Mouse (Mus musculus): ENCODE measurements around the gene Rdh12.
A peak's percentile ranks its signal among the peaks of the same experiment; 100 is the strongest.
"Not testable (repeated sequence)": the region's sequence is repeated elsewhere in the genome, so short reads cannot be mapped to it uniquely, and the experiment has no call there.

Rdh12 gene

DNA sequence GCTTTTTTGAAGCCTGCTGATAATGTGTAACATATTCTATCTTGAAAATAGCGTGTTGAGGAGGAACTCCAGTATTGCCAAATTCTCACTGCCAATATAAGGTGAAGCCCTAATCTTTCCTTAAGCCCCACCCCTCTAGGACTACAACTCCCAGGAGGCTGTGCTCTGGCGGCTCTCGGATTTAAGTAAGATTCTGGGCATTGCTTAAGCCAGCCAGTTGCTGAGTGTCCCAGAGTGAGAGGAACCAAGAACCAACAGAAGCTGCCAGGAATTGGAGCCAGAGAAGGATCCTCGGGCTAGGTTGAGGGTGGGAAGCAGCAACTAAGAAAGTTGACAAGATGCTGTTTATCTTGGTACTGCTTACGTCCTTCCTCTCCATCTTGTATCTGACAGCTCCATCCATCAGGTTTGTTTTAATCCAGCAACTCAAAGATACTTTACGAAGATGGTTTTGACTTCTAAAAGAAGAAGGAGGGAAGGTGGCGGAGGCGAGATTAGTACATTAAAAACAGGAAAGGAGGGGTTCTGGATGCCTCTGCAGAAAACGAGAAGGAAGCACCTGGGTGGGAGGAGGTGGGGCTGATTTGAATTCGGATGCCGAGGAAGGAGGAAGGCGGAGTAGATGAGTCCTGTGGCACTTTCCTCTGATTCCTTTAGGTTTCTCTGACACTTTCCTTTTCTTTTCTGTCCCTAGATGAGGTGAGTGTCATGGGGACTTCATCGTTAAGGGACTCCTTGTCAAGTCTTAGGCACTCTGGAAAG, at the start of gene Rdh12:
Gene Rdh12, plus strand, starts transcription at position 212 of the 762 bp plus-strand sequence.
- DNase-seq: peak; percentile 38

GRCm38 (mm10) chr12:79162876-79163275, 45.8 kb upstream of the Rdh12 start:
- no peak for DNase-seq

DNA sequence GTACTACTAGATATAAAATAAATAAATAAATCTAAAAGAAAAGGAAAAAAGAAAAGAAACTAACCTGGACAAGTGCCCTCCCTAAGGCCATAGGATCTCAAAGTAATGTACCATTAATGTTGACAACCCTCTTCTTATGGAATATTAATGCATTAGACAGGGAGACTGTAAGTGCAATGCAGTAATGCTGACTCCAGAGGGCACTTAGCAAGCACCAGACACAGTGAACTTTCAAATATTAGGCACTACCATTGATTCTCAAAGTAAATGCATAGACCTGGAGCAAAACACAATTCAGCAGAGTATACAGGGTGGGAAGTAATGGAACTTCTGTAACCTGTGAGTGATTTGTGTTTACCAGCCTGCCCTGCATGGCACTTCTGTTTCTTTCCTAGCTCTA, 39.5 kb upstream of the Rdh12 start:
- DNase-seq: no peak

DNA sequence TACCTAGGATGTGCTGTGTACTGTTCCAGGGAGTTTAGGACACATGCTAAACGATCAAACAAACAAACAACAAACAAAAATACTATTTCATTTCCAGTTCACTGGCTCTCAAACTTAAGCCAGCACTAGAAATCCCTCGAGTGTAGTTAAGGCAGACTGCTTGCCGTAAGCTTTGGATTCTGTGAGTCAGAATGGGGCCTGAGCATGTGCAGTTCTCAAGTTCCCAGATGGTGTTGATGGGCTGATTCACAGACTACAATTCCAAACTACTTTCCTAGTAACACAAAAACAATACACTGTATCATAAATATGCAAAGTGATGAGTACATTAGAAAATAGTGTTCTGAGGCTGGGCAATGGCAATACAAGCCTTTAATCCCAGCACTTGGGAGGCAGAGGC, 38.3 kb upstream of the Rdh12 start:
- peak; percentile 34 for DNase-seq

GRCm38 (mm10) chr12:79171269-79171995, 37.3 kb upstream of the Rdh12 start:
- peak; percentile 20 for DNase-seq

DNA sequence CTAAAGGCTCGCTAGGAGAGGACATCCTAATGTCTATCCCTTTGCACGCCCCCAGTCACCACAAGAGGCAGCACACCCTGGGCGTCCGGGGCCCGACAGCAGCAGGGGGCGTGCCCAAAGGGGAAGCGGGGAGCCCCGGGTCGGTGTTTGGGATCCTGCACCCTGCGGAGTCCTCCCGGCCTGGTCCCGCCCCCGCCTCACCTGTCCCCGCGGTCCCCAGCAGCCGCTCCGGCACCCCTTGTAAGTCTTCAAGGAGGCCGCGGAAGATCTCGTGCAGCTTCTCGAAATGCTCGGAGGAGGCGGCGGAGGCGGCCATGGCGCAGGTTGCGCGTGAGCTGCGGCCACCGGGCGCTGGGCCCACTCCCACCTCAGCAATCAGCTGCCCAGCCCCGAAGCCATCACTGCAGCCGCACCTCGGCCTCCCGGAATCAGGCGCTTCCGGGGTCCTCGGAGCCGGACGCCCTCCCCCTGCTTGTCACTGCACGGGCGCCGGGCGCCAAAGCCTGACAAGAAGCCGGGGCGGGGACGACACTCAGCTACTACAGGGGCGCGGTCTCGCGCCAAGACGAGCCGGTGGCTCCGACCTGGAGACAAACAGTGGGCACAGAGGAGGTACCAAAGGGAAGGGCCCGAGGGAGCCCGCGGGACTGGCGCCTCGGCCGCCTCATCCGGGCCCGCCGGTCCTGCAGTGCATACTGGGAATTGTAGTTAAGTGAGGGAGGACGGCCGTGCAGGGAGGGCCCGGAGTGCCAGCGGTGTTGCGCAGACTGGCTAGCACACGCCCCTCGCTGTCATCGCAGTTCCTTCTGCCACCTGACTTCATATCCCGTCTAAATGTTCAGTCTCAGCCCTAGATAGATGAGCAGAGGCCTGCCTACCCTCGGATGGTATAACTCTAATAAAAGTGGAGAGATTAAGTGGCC, 36.4 kb upstream of the Rdh12 start, which contains the start of gene Vti1b:
Gene Vti1b, minus strand, starts transcription at position 649 of the 923 bp plus-strand sequence.
- peak; percentile 95 for DNase-seq

DNA sequence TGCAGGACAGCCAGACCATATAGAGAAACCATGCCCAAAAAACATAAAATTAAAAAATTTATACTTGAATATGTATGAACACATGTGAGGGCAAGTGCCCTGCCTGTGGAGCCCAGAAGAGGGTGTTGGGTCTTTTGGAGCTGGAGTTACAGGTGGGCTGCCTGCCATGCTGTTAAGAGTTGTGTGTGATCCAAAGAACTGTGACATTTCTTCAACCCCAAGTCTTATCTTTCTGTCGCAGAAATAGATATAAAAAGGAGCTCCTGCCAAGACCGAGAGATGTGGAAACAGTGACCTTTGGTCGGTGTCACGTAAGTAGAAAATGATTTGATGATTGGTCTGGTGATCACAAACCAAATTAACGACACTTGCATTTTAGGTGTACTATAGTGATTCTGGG, 35.0 kb upstream of the Rdh12 start:
- DNase-seq: no peak

- DNase-seq: no peak
Measured at GRCm38 (mm10) chr12:79175998-79176397, 32.7 kb upstream of the Rdh12 start.

DNA sequence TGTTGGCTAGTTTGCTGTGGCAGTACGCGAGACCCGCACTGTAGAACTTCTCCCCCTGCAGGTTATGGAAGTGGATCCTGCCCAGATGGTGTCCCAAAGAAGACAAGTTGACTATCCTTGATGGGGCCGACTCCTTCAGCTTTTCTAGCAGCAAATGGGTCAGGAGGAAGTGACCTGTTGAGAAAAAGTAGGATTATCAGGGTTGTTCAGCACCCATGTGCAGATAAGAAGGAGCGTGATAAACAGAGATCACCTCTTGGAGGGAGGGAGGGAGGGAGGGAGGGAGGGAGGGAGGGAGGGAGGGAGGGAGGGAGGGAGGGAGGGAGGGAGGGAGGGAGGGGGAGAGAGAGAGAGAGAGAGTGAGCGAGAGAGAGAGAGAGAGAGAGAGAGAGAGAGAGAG, 23.6 kb upstream of the Rdh12 start:
- DNase-seq: not testable (repeated sequence)

GRCm38 (mm10) chr12:79190931-79191673, 17.6 kb upstream of the Rdh12 start:
- peak; percentile 45 for DNase-seq

- peak; percentile 76 for DNase-seq
Measured at GRCm38 (mm10) chr12:79191701-79192100, 17.0 kb upstream of the Rdh12 start.

DNA sequence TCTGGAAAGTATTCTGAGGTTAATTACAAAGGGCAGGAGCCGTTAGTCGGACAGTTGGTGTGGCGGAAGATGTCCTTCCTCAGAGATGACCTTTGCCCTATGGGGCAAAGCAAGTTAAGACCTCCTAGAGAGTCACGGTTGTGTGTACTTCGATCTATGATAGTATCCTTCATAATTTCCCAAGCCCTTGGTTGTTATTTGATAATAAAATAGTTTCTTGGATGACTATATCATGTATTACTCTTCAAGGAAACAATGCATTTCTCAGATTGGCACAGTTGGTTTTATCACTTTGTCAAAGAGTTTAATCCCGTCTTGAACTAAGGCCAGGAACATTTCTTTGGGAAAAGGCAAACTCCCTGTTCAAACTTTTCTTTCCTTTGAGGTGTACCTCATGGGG, 16.5 kb upstream of the Rdh12 start, which contains the start of gene Rdh11:
Gene Rdh11, minus strand, starts transcription at position 101 of the 400 bp plus-strand sequence.
- DNase-seq: no peak

DNA sequence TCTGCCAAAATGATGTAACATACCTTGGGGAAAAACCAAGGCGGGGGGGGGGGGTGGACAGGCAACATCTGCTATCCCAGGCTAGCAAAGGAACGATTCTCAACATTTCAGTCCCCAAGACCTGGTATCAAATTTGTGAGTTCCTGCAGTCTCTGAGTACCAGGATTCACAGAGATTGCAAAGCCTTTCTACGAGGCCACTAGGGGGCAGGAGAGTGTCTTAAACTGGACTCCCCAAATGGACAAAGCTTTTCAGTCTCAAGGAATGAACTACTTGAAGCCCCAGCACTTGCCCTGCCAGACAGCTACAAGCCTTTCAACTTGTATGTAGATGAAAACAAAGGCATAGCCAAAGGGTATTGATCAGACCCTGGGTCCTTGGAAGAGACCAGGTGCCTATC, 15.3 kb upstream of the Rdh12 start:
- DNase-seq: peak; percentile 45

DNA sequence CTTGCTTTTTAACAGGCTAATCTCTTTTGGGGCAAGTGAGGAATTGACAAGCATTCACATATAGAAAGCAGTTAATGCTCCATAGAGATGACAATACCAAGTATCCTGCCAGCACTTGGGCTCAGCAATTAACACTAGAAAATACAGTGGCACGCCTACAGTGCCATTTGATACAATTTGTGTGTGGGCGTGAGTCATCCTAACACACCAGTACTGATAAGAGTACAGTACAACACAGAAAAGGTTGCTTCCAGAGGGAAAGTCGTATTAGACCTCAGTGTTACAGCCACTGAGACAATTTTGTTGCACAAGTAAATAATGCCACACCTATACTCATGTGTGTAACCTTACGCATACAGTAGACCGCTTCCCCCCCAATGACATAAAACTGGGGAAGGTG, 11.6 kb upstream of the Rdh12 start:
- no peak for DNase-seq

- DNase-seq: no peak
Measured at GRCm38 (mm10) chr12:79201882-79202281, 6.8 kb upstream of the Rdh12 start.

DNA sequence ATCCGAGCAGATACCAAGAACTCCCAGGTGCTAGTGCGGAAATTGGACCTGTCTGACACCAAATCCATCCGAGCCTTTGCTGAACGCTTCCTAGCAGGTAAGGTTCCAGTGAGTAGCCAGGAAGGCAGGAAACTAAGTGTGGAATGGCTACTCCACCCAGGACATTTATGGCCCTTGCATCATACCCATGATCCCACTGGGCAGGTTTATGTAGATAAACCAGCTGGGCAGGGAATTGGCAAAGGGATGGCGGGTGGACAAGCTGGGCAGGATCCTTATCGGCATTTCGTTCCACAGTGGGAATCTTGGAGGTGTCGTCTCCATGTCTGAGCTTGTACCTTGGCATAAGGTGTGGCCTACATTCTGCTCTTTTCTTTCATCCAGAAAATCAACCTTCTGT, 2.7 kb downstream of the Rdh12 start:
- DNase-seq: no peak

GRCm38 (mm10) chr12:79217511-79217910, 8.8 kb downstream of the Rdh12 start:
- DNase-seq: no peak

DNA sequence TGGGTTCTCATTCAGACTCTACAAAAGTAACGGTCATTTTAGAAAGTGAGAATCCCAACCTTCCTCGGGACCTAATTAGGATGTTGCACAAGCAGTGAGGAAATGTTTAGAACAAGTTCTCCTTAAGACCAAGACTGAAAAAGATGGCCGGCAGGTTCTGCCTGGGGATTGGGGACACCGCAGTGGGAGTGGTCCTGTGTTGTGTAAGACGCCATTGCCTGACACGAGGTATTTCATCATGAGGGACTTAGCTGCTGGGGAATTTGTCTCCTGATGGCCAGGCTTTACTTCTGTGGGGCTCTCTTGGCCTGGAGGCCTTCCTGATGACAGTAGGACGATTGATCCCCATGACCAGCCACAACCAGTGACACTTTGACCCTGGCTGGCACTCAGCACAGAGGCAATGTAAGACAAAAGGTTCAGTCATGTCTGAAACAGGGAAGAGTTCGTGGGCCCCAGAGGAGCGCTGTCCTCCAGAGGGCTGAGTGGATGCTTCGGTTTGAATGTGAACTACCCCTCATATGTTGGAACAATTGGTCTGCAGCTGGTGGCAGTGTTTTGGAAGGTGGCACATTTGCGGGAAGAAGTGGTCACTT, 26.9 kb downstream of the Rdh12 start:
- DNase-seq: no peak

DNA sequence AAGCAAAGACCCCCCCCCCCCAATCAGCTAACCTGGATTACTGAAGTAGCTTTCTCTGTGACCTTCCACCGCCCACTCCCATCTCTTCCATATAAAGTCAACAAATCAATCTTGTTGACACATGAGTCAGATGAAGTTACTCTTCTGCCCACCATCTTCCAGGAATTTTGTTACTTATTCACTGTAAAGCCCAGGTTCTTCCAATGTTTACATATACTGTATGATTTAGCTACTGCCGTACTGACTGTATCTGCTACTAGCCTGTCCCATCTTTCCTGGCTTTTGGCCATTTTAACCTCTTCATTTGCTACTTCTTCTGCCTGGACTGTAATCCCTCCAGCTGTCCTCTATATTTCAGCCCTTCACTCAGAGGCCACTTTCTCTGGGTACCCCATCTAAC, 33.3 kb downstream of the Rdh12 start:
- DNase-seq: no peak

GRCm38 (mm10) chr12:79242921-79243320, 34.2 kb downstream of the Rdh12 start:
- no peak for DNase-seq

DNA sequence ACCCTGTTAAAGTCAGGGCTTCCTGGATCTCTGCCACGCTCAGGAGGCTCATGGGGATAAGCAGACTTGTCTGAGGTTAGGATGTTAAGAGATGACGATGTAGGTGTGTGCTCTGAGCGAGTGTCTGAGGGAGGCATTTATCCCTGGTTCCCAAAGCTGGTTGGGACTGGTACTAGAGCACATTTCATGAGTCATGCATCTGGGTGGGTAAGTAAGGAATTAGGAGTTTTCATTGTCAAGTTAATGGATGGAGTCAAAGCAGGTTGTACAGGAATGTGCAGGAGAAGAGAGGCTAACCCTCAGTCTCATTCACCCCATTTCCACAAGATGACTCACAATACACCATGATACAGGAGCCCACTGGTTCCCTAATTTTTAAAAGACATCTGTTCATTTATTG, 39.4 kb downstream of the Rdh12 start:
- DNase-seq: no peak

All from right cerebral cortex, postnatal 25 days (tissue).